Mouse (Mus musculus) ES-Bruce4 (cell line): ENCODE data around the gene Dsp.
A peak's percentile ranks its signal among the peaks of the same experiment; 100 is the strongest.

Experiments used
- CTCF ChIP-seq: IDR thresholded peaks from one replicate; pipeline ENCODE4 v1.8.1; 2011; ENCODE audit warnings: low read depth, low read length
- EP300 ChIP-seq: IDR thresholded peaks from 2 replicates; pipeline ENCODE4 v1.6.1; 2011; ENCODE audit warnings: low read depth, low read length; ENCODE audit not compliant: insufficient read depth

GRCm38 (mm10) chr13:38155523-38155922, 4.4 kb downstream of the Dsp start:
- TF ChIP-seq CTCF: no peak
- TF ChIP-seq EP300: 0 out of 2 replicates have a peak, but pooled peaks have one; percentile 53
